Mouse (Mus musculus): Measurements from ENCODE around the gene B9d2. TPM values are rescaled to one million over a fixed set of nuclear protein-coding genes. Genes with fewer than 3 reads are reported as not detected.

Gene B9d2
- total RNA-seq (2021): 10 to 100 TPM; 22.2 to 26.3 TPM
- long read RNA-seq, transcript B9d2-203 (4 exons, 995 nt): major isoform, 14 of 15 reads
- long read RNA-seq, partial matches to known transcripts: 0 of 15 reads
- long read RNA-seq, other reads (novel, unspliced or antisense): 0 of 15 reads

DNA sequence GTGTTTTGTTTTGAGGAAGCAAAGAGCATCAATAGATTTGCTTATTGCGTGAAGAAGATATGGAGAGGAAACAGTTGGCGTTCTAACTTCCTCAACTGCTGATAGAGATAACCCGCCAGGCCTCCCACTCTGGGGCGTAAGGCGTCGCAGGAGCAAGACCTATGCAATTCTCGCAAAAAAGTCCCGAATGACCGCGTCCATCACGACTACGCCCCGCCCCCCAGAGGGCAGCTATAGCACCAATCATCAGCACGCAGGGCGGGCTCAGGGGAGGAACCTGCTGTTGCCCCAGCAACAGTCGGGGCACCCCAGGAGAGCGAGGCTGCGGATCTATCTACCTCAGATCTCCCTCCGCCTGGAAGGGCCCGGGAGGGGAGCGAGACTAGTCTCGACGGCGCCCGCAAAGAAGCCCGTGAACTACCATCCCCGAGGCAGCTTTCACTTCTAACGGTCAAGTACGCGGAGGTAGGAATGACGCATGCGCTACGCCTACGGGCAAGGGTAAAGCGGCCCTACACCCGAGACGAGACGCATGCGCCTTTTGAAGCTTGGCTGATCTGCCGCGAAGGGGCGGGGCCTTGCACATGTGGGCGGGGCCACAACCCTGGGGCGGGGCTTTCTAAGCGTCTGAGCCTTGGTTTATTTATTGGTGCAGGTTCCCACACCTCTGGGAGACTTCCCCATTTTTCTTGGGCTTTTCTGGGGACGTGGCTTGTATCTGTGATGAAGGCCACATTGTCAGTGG lies at the start of gene B9d2:
B9d2 (plus strand) TSS at position 267 of the 745 bp plus-strand sequence.
- DNase-seq (ENCODE audit: low spot score in 2 of 2): peak; percentile 91 to 96

GRCm38 (mm10) chr7:25632679-25633078 lies 47.9 kb upstream of the B9d2 start:
- DNase-seq (ENCODE audit: low spot score in 2 of 2): no peak

DNA sequence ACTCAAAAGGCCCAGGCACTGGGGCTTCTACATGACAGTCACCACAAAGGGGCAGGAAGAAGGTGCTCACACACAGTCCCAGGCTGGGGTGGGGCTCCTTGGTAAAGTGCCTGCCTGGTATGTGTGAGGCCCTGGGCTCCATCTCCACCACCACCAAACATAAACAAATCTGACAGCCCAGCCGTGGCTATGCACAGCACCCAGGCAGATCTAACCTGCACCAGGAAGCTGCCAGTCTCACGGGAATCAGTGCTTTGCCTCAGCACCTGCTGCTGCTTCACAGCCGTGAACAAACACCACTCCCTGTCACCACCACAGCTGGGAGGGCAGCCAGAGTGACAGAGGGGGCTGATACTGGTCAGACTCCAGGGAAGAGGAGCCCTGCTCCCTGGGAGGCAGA lies 44.2 kb upstream of the B9d2 start:
- DNase-seq (ENCODE audit: low spot score in 2 of 2): no peak

DNA sequence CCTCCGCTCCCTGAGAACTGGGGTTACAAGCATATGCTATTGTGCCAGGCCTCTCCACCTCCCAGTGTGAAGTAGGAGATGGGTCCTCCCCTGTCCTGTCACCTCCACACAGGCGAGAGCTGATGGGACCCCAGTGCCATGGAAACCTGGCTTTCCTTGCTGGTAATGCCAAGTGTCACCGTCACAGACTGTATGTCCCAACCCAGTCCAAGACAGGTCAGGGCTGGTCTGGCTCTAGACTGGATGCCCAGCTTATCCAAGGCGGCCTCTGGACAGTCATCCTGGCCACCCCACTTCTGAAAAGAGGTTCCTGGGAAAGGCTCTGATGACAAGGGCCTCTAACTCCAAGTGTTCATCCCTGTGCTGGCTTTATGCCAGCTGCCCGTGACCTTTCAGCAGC lies 43.5 kb upstream of the B9d2 start:
- DNase-seq (ENCODE audit: low spot score in 2 of 2): no peak

DNA sequence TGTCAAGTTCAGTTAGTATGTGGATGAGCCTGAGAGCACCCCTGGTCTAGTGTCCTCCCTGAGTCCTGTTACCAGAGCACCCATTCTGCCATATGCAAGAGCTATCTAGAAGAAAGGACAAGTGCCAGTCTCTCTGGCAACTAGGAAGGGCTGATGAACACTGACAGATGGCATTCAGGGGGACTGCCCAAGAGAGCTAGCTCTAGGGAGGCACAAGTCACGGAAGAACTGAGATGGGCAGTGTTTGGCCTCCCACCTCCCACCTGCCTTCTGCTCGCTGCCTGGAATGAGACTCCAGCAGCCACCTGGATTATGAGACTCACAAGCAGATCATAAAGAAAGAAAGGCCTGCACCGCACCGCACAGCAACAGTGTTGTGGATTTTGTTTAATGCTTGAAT lies 40.8 kb upstream of the B9d2 start:
- no peak for DNase-seq (ENCODE audit: low spot score in 2 of 2)

DNA sequence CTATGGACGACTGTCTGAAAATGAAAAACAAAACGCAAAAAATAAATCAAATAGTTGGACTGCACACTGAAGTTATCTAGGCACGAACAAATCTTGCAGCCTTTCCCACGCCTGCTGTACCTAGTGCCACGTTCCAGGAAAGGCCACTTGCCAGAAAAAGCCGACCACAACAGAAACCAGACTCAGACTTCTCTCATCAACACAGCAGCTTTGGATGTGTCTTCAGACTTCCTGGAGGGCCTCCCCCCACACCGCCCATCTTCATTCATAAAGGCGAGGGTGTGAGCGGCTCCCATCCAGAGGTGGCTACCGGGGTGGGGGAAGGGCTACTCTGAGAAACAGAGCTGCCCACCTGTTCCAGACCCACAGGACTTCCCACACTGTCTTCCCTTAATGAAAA lies 36.4 kb upstream of the B9d2 start:
- DNase-seq (ENCODE audit: low spot score in 2 of 2): no peak

GRCm38 (mm10) chr7:25644631-25645030 lies 35.9 kb upstream of the B9d2 start:
- no peak for DNase-seq (ENCODE audit: low spot score in 2 of 2)

DNA sequence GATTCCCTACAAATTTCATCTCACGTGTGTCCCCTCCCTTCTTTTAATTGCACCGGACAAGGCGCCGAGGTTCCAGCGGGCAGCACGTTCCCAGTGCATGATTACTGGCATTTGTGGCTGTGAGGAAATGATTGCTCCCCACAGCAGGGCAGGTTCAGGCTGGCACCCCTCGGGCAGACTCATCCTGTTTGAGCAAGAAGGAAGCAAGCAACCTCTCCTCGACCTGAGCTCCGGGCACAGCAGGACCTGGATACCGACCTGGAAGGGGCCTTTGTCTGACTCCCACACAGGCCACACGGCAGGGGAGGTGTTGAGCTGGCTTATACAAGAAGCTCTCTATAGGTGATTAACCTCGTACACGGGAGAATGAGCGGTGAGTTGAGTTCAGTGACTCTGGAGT lies 35.5 kb upstream of the B9d2 start:
- no peak for DNase-seq (ENCODE audit: low spot score in 2 of 2)

DNA sequence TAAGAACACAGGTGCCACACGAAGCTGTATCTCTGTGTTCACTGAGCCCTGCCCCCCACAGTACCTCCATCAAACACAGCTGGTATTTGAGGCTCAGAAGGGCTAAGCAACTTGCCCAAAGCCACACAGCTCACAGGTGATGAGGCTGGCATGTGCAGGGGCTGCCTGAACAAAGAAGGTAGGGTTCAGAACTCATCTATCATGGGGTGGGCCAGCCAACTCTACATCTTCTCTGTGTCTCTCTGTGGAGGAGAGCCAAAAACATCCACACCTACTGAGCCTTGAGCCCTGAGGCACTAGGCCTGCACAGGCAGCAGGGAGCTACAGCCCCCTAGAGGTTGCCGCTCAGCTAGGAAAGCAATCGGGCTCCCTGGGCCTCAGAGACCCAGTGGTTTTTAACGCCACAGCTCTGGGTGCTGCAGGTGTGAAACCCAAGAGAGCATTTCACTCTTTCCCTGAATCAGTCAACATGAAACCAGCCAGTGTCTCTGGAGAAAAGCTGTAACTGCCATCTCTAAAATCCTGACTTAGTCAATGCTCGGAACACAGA lies 32.9 kb upstream of the B9d2 start:
- no peak for DNase-seq (ENCODE audit: low spot score in 2 of 2)

GRCm38 (mm10) chr7:25649839-25650238 lies 30.7 kb upstream of the B9d2 start:
- DNase-seq (ENCODE audit: low spot score in 2 of 2): no peak

DNA sequence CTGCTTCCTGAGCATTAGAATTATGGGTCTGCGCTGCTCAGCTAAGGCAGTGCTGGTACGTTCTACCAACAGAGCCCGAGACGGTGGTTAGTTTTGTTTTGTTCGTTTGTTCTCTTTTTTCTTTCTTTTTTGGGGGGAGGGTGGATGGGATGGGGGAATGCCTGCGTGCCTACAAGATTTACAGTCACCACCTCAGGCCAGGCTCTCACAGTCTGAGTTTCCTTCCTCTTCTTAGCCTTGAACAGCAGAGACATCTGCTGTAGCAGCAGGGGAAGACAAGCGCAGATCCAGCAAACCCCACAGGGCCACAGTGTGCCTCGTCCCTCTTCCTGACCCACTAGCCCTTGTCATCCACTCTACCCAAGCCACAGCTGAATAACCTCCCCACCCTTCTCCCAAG lies 29.3 kb upstream of the B9d2 start:
- DNase-seq (ENCODE audit: low spot score in 2 of 2): no peak

- no peak for DNase-seq (ENCODE audit: low spot score in 2 of 2)
Measured at GRCm38 (mm10) chr7:25652244-25652759, 28.3 kb upstream of the B9d2 start.

DNA sequence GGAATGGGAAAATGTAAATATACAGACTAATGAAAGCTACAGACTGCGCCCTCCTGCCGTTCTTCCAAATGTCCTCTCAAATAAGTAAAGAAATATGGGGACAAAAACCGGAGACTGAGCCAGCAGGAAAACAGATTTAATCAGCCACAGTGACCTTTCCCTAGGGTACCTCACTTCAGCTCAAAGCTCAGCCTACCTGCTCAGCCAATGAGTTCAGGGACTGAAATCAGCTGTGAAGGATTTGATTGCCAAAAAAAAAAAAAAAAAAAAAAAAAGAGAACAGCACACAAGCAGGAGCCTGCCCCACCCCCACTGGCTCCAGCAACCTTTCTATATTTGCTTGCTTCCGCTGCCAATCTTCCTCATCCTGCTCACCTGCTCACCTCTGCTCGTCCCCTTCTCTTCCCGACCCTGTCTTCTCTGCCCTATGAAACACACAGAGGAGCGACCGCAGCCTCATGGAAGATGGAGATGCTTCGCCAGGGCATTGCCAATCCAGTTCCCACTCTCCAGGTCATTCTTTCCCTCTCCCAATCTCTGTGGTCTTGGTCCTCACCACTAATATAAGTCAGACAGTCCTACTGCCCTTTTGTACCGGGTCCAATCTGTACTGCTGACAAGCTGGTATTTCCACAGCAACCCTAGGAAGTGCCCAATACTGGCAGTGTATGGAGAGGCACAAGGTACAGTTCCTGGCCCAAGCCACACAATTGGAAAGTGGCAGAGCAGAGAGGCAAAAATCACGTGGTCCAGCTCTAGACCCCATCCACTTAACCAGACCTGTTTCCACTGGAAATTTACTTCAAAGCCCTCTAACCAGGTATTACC lies 24.8 kb upstream of the B9d2 start:
- DNase-seq (ENCODE audit: low spot score in 2 of 2): no peak

GRCm38 (mm10) chr7:25657785-25658184 lies 22.8 kb upstream of the B9d2 start:
- DNase-seq (ENCODE audit: low spot score in 2 of 2): no peak

- peak; percentile 99 to 100 for DNase-seq (ENCODE audit: low spot score in 2 of 2)
Measured at GRCm38 (mm10) chr7:25658657-25659472, 21.7 kb upstream of the B9d2 start, which contains the start of the genes Bckdha and Exosc5. TSS of gene Bckdha (minus strand) at chr7:25658981. TSS of gene Exosc5 (plus strand) at chr7:25659164.

DNA sequence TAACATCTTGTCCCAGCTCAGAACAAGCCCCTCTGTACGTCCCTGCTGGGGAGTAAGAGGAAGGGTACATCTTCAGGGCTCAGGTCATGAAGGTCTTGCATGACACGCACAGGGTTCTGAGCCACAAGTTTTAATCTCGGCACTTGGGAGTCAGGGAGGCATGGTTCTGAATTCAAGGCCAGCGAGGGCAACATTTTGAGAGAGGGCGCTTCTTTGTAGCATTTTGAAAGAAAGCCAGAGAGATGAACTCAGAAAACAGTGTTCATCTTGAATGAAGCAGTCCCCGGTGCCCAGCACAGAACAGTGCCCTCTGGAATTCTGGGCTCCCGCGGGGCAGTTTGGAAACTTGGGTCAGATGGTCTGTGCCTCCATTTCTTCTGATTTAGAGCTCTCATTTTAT lies 14.2 kb upstream of the B9d2 start:
- DNase-seq (ENCODE audit: low spot score in 2 of 2): no peak

- no peak for DNase-seq (ENCODE audit: low spot score in 2 of 2)
Measured at GRCm38 (mm10) chr7:25669158-25669557, 11.4 kb upstream of the B9d2 start.

GRCm38 (mm10) chr7:25669631-25670030 lies 10.9 kb upstream of the B9d2 start:
- no peak for DNase-seq (ENCODE audit: low spot score in 2 of 2)

DNA sequence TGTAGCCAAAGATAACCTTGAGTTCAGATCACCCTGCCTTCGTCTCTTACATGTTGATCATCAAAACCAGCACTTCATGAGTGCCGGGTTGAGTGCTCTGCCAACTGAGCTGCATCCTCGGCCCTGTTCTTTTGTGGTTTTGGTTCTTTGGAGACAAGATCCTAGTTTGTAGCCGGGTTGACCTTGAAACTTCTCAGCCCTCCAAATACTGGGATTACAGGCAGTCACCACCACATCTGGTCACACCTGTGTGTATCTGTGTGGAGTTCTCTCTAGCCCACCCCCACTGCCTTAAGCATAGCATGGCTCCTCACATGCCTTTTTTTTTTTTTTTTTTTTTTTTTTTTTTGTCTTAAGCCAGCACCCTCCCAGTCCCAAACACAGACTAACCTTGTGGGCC lies 10.5 kb upstream of the B9d2 start:
- DNase-seq (ENCODE audit: low spot score in 2 of 2): no peak

DNA sequence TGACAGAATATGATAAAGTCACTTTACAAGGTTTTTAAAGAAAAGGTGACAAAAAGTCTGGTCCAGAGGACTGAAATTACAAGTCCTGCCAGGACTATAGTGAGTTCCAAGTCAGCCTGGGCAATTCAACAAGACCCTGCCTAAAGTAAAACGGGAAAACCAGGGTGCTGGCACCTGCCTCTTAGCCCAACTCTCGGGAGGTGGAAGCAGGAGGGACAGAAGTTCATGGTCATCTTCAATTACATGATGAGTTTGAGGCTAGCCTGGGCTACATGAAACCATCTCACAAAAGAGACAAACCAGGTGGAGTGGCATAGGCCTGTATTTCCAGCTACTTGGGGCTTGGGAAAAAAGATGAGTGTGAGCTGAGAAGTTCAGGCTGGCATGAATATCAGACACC lies 8.9 kb upstream of the B9d2 start:
- no peak for DNase-seq (ENCODE audit: low spot score in 2 of 2)

GRCm38 (mm10) chr7:25672442-25672841 lies 8.1 kb upstream of the B9d2 start:
- DNase-seq (ENCODE audit: low spot score in 2 of 2): no peak

All from layer of hippocampus, adult 18-20 months (tissue).